Mouse (Mus musculus) ES-E14 (cell line): ENCODE measurements around the gene Mtss1l.

ENCODE experiments used
- CHD2 ChIP-seq: IDR thresholded peaks from 2 replicates; pipeline ENCODE4 v1.6.1; 2014; ENCODE audit warnings: mild to moderate bottlenecking, low read depth, low read length, inconsistent platforms
- HCFC1 ChIP-seq: IDR thresholded peaks from 2 replicates; pipeline ENCODE4 v1.6.1; 2012; ENCODE audit warnings: low read length, inconsistent platforms, borderline replicate concordance; ENCODE audit not compliant: insufficient read depth
- ZC3H11A ChIP-seq: IDR thresholded peaks from 2 replicates; pipeline ENCODE4 v1.6.1; 2012; ENCODE audit warnings: low read depth, mild to moderate bottlenecking, inconsistent platforms, low read length, borderline replicate concordance
- ZNF384 ChIP-seq: IDR thresholded peaks from 2 replicates; pipeline ENCODE4 v1.6.1; 2012; ENCODE audit warnings: low read depth, low read length, inconsistent platforms

GRCm38 (mm10) chr8:110708429-110708828, 12.8 kb upstream of the Mtss1l start:
- TF ChIP-seq ZC3H11A (no peak), ZNF384 (no peak), CHD2 (no peak), HCFC1 (no peak)
